Mouse (Mus musculus): Measurements from ENCODE around the gene Casp12. TPM values are rescaled to one million over a fixed set of nuclear protein-coding genes. Genes with fewer than 3 reads are reported as not detected.

Gene Casp12
- total and polyA plus RNA-seq, 3 experiments, result 3.7 to 5.5 (median 4.8) TPM

GRCm38 (mm10) chr9:5310112-5310511 is 35.1 kb upstream of the Casp12 start:
- no peaks in the 10 kb centered on the region; the same call in none of the 2 replicates for H3K4me1 ChIP-seq (ENCODE audit: control insufficient read depth, insufficient read depth, low read length)
- no peaks in the 10 kb centered on the region for H3K36me3 ChIP-seq (ENCODE audit: control insufficient read depth, insufficient read depth, low read length)
- no peaks in the 10 kb centered on the region for H3K79me2 ChIP-seq (replicated peaks; ENCODE audit: control insufficient read depth, insufficient read depth, low read length)
- H3K27ac ChIP-seq, result no peak overlapping the region
- no peak overlapping the region for H3K9ac ChIP-seq (ENCODE audit: low read depth, low read length)
- H3K4me3 ChIP-seq, result no peak overlapping the region
- intact Hi-C loops (cut with DNase I), result no loop called here
- no peak for DNase-seq
- no peaks in the 10 kb centered on the region for H3K27me3 ChIP-seq (ENCODE audit: control insufficient read depth, insufficient read depth, low read length)
- TF ChIP-seq CTCF (IDR thresholded peaks at IDR 0.05) (no peak), EP300 (IDR thresholded peaks at IDR 0.05; ENCODE audit: insufficient read depth, low read depth, low read length) (no peak), POLR2A (IDR thresholded peaks at IDR 0.05; ENCODE audit: insufficient read depth, low read depth, low read length) (no peak)

GRCm38 (mm10) chr9:5311435-5311834 is 33.8 kb upstream of the Casp12 start:
- Histone ChIP-seq H3K79me2 (replicated peaks; ENCODE audit: control insufficient read depth, insufficient read depth, low read length) (no peaks in the 10 kb centered on the region), H3K27me3 (ENCODE audit: control insufficient read depth, insufficient read depth, low read length) (no peaks in the 10 kb centered on the region), H3K4me1 (ENCODE audit: control insufficient read depth, insufficient read depth, low read length) (no peaks in the 10 kb centered on the region; the same call in none of the 2 replicates), H3K27ac (peak overlapping the region; percentile 21; the same call in 1 of the 2 replicates), H3K4me3 (no peak overlapping the region), H3K9ac (ENCODE audit: low read depth, low read length) (no peak overlapping the region), H3K36me3 (ENCODE audit: control insufficient read depth, insufficient read depth, low read length) (no peaks in the 10 kb centered on the region)
- 33% methylated on average over 4 of the region's 4 CpGs for WGBS
- TF ChIP-seq CTCF (IDR thresholded peaks at IDR 0.05), result no peak
- no peak for TF ChIP-seq EP300 (IDR thresholded peaks at IDR 0.05; ENCODE audit: insufficient read depth, low read depth, low read length)
- no peak for TF ChIP-seq POLR2A (IDR thresholded peaks at IDR 0.05; ENCODE audit: insufficient read depth, low read depth, low read length)
- intact Hi-C loops (cut with DNase I), result no loop called here
- DNase-seq, result peak in 1 of 2 experiments; percentile 9

GRCm38 (mm10) chr9:5328204-5328603 is 17.0 kb upstream of the Casp12 start:
- H3K27me3 ChIP-seq (ENCODE audit: control insufficient read depth, insufficient read depth, low read length), result no peaks in the 10 kb centered on the region
- 34% methylated on average over 3 of the region's 3 CpGs for WGBS
- H3K9ac ChIP-seq (ENCODE audit: low read depth, low read length), result no peak overlapping the region

GRCm38 (mm10) chr9:5332441-5332840 is 12.8 kb upstream of the Casp12 start:
- no peaks in the 10 kb centered on the region for H3K4me1 ChIP-seq (ENCODE audit: control insufficient read depth, insufficient read depth, low read length)
- no peaks in the 10 kb centered on the region for H3K79me2 ChIP-seq (replicated peaks; ENCODE audit: control insufficient read depth, insufficient read depth, low read length)
- H3K4me3 ChIP-seq, result no peak overlapping the region
- intact Hi-C loops (cut with DNase I), result no loop called here
- TF ChIP-seq EP300 (IDR thresholded peaks at IDR 0.05; ENCODE audit: insufficient read depth, low read depth, low read length) (no peak), POLR2A (IDR thresholded peaks at IDR 0.05; ENCODE audit: insufficient read depth, low read depth, low read length) (no peak), CTCF (IDR thresholded peaks at IDR 0.05) (no peak)
- no peaks in the 10 kb centered on the region for H3K27me3 ChIP-seq (ENCODE audit: control insufficient read depth, insufficient read depth, low read length)
- H3K27ac ChIP-seq, result no peak overlapping the region
- DNase-seq, result no peak
- no peak overlapping the region for H3K9ac ChIP-seq (ENCODE audit: low read depth, low read length)
- no peaks in the 10 kb centered on the region; the same call in 1 of the 2 replicates for H3K36me3 ChIP-seq (ENCODE audit: control insufficient read depth, insufficient read depth, low read length)

More at GRCm38 (mm10) chr9:5328204-5328603, 17.0 kb upstream of the Casp12 start:
- H3K4me3 ChIP-seq, result no peak overlapping the region
- no peaks in the 10 kb centered on the region for H3K4me1 ChIP-seq (ENCODE audit: control insufficient read depth, insufficient read depth, low read length)
- TF ChIP-seq POLR2A (IDR thresholded peaks at IDR 0.05; ENCODE audit: insufficient read depth, low read depth, low read length) (no peak), CTCF (IDR thresholded peaks at IDR 0.05) (no peak), EP300 (IDR thresholded peaks at IDR 0.05; ENCODE audit: insufficient read depth, low read depth, low read length) (no peak)
- no peaks in the 10 kb centered on the region; the same call in 1 of the 2 replicates for H3K36me3 ChIP-seq (ENCODE audit: control insufficient read depth, insufficient read depth, low read length)
- H3K79me2 ChIP-seq (replicated peaks; ENCODE audit: control insufficient read depth, insufficient read depth, low read length), result no peaks in the 10 kb centered on the region
- DNase-seq, result no peak
- H3K27ac ChIP-seq, result no peak overlapping the region
- intact Hi-C loops (cut with DNase I), result no loop called here

- Histone ChIP-seq H3K9ac (ENCODE audit: low read depth, low read length) (no peak overlapping the region), H3K36me3 (ENCODE audit: control insufficient read depth, insufficient read depth, low read length) (no peaks in the 10 kb centered on the region; the same call in 1 of the 2 replicates), H3K79me2 (replicated peaks; ENCODE audit: control insufficient read depth, insufficient read depth, low read length) (no peaks in the 10 kb centered on the region), H3K4me3 (no peak overlapping the region), H3K4me1 (ENCODE audit: control insufficient read depth, insufficient read depth, low read length) (no peaks in the 10 kb centered on the region), H3K27ac (no peak overlapping the region), H3K27me3 (ENCODE audit: control insufficient read depth, insufficient read depth, low read length) (no peaks in the 10 kb centered on the region)
- 74% methylated on average over 1 of the region's 1 CpGs for WGBS
- intact Hi-C loops (cut with DNase I), result no loop called here
- TF ChIP-seq CTCF (IDR thresholded peaks at IDR 0.05) (no peak), POLR2A (IDR thresholded peaks at IDR 0.05; ENCODE audit: insufficient read depth, low read depth, low read length) (no peak), EP300 (IDR thresholded peaks at IDR 0.05; ENCODE audit: insufficient read depth, low read depth, low read length) (no peak)
- DNase-seq, result no peak
Observed at GRCm38 (mm10) chr9:5333422-5333821, 11.8 kb upstream of the Casp12 start.

- intact Hi-C loops (cut with DNase I), result no loop called here
- no peak for DNase-seq
- TF ChIP-seq CTCF (IDR thresholded peaks at IDR 0.05) (no peak), EP300 (IDR thresholded peaks at IDR 0.05; ENCODE audit: insufficient read depth, low read depth, low read length) (no peak), POLR2A (IDR thresholded peaks at IDR 0.05; ENCODE audit: insufficient read depth, low read depth, low read length) (no peak)
- Histone ChIP-seq H3K27me3 (ENCODE audit: control insufficient read depth, insufficient read depth, low read length) (no peaks in the 10 kb centered on the region), H3K79me2 (replicated peaks; ENCODE audit: control insufficient read depth, insufficient read depth, low read length) (no peaks in the 10 kb centered on the region), H3K4me3 (no peak overlapping the region), H3K27ac (no peak overlapping the region), H3K4me1 (ENCODE audit: control insufficient read depth, insufficient read depth, low read length) (peaks cover 3% of the 10 kb centered on the region), H3K36me3 (ENCODE audit: control insufficient read depth, insufficient read depth, low read length) (no peaks in the 10 kb centered on the region; the same call in none of the 2 replicates), H3K9ac (ENCODE audit: low read depth, low read length) (no peak overlapping the region)
- 39% methylated on average over 1 of the region's 1 CpGs for WGBS
Observed at GRCm38 (mm10) chr9:5343092-5343491, 2.1 kb upstream of the Casp12 start.
